Mouse (Mus musculus) liver, adult 2 months (tissue): Measurements from ENCODE around the gene Dyx1c1.

Experiments used
- CTCF ChIP-seq: fragments of 200-500 bp; IDR thresholded peaks from 2 replicates; pipeline ENCODE4 v1.5.1; 2011; ENCODE audit warnings: low read depth, low read length, control low read depth
- POLR2A ChIP-seq: fragments of 200-500 bp; IDR thresholded peaks from 2 replicates; pipeline ENCODE4 v1.6.1; 2011; ENCODE audit warnings: low read length, control low read depth; ENCODE audit not compliant: insufficient read depth; ENCODE audit errors: extremely low read depth

DNA sequence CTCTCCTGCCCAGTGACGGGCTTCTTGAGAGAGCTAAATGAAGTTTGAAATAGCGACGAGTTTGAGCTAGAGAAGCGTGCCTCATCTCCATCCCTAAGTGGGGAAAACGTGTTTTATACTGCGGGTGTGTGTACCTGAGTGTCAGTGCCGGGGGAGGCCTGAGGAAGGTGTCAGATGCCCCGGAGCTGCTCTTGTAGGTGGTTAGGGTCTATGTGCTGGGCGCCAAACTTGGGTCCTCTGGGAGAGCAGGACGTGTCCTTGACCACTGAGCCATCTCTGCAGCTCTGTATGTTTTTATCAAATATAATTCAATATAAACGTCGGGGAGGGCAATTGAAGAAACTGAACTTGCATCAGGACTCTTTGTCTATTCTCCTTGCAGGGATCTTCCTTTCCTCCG lies 14.3 kb upstream of the Dyx1c1 start:
- no peak for TF ChIP-seq CTCF
- no peak for TF ChIP-seq POLR2A
